Mouse (Mus musculus): Measurements from ENCODE around the gene Rhno1. TPM values are rescaled to one million over a fixed set of nuclear protein-coding genes. Genes with fewer than 3 reads are reported as not detected.

Rhno1 gene
- total and polyA plus RNA-seq, 3 experiments, result 46.8 to 137 (median 88.1) TPM

DNA sequence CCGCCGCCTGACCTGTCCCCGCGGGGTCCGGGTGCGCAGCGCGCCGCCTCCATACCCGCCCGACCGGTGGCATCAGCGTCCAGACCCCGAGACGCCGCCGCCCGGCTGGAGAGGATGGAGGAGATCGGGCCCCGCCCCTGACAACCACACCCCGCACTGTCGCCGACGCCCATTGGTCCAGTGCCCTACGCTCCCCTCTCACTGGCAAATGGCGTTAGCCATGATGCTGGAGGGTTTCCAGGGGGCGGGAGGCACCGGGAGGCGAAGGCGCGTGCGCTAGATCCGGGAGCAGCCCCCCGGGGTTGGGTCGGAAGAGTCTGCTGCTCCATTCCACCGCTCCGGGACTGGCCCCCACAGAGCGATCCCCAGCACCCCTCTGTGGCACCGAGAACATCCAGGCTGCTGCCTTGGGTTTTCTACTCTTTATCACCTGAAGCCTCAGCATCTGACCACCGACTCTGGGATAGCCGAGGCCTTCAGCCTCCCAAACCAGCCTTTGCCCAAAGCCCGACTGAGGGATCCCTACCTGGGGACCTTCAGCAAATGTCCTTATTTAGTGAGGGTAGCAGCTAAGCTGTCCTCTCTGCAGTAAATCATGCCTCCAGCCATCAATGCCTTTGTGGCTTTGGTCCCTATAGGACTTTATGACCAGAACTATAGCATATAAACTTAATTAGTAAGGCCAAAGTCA, 6.8 kb downstream of the Rhno1 start, which contains the start of gene Tulp3 (continued):
- TF ChIP-seq ZKSCAN1 (IDR thresholded peaks at IDR 0.05; ENCODE audit: low read depth, low read length) (no peak), GABPA (IDR thresholded peaks at IDR 0.05; ENCODE audit: low read depth, low read length) (no peak), SIN3A (IDR thresholded peaks at IDR 0.05; ENCODE audit: low read length) (peak; percentile 56; the same call in 1 of the 2 replicates), TCF12 (IDR thresholded peaks at IDR 0.05; ENCODE audit: low read depth, low read length) (peak; percentile 26; the same call in 1 of the 2 replicates), ZNF384 (IDR thresholded peaks at IDR 0.05; ENCODE audit: low read depth, low read length) (no peak), TAL1 (IDR thresholded peaks at IDR 0.05; ENCODE audit: low read length) (no peak), KAT2A (conservative IDR thresholded peaks at IDR 0.05; ENCODE audit: low read depth, low read length) (no peak; the same call in 1 of the 2 replicates), MXI1 (IDR thresholded peaks at IDR 0.05; ENCODE audit: low read depth, low read length) (peak; percentile 72; the same call in 1 of the 2 replicates), POLR2AphosphoS5 (IDR thresholded peaks at IDR 0.05; ENCODE audit: borderline replicate concordance, low read depth, low read length) (no peak), RAD21 (IDR thresholded peaks at IDR 0.05; ENCODE audit: low read depth, low read length) (no peak), UBTF (IDR thresholded peaks at IDR 0.05; ENCODE audit: borderline replicate concordance, insufficient read depth, low read depth, low read length) (no peak), JUND (IDR thresholded peaks at IDR 0.05; ENCODE audit: low read depth, low read length) (no peak), BHLHE40 (IDR thresholded peaks at IDR 0.05; ENCODE audit: borderline replicate concordance, low read depth, low read length) (no peak)

DNA sequence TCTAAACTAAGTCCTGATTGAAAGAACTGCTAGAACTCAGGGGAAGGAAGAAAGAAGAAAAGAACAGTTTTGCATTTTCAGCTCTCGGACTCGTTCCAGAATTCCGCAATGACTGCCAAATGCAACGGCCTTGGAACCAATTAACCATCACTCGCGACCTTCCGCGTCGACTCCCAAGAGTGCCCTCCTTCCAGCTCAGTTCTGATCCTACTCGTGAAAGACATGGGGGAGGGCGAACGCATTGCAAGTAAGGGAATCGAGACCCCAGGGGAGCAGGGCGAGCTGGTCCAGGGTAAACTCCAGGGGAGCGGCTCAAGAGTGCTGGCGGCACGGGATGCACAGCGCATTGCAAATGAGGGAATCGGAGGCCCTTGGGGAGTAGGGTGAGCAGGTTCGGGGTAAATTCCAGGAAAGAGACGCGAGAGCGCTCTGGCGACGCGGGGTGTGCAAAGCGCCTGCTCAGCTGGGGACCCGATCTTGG, 7.5 kb downstream of the Rhno1 start:
- Histone ChIP-seq H3K9ac (ENCODE audit: control insufficient read depth, low read depth, low read length, poor library complexity, severe bottlenecking) (peak overlapping the region; percentile 79), H3K27me3 (ENCODE audit: control insufficient read depth in 1 of 2, insufficient read depth in 2 of 2, low read length in 2 of 2) (no peaks in the 10 kb centered on the region), H3K4me3 (ENCODE audit: control insufficient read depth in 1 of 2, insufficient read depth in 1 of 2, low read depth in 2 of 2, low read length in 2 of 2) (peak overlapping the region; percentile 68 to 88), H3K9me3 (replicated peaks; ENCODE audit: insufficient read depth, low read length) (no peaks in the 10 kb centered on the region), H3K27ac (ENCODE audit: control insufficient read depth, low read depth, low read length) (no peak overlapping the region), H3K36me3 (ENCODE audit: control insufficient read depth in 1 of 2, insufficient read depth in 2 of 2, low read length in 2 of 2) (peaks cover 0 to 8% of the 10 kb centered on the region in 2 experiments; a peak in 3 of 4 replicates), H3K79me2 (ENCODE audit: control insufficient read depth, insufficient read depth, low read length, poor library complexity) (peaks cover 10% of the 10 kb centered on the region), H3K4me1 (ENCODE audit: control insufficient read depth in 1 of 2, insufficient read depth in 2 of 2, low read length in 2 of 2) (peaks cover 0 to 5% of the 10 kb centered on the region in 2 experiments; a peak in 2 of 4 replicates)
- DNase-seq (ENCODE audit: low read depth, low spot score), result no peak
- TF ChIP-seq CHD1 (IDR thresholded peaks at IDR 0.05; ENCODE audit: low read depth, low read length), result no peak
- TF ChIP-seq MYC (IDR thresholded peaks at IDR 0.05; ENCODE audit: low read depth, low read length), result no peak
- TF ChIP-seq BHLHE40 (IDR thresholded peaks at IDR 0.05; ENCODE audit: borderline replicate concordance, low read depth, low read length), result no peak
- TF ChIP-seq ZNF384 (IDR thresholded peaks at IDR 0.05; ENCODE audit: low read depth, low read length), result no peak
- TF ChIP-seq SMC3 (IDR thresholded peaks at IDR 0.05; ENCODE audit: low read depth, low read length), result no peak
- TF ChIP-seq POLR2AphosphoS5 (IDR thresholded peaks at IDR 0.05; ENCODE audit: borderline replicate concordance, low read depth, low read length), result no peak
- TF ChIP-seq SIN3A (IDR thresholded peaks at IDR 0.05; ENCODE audit: low read length), result no peak
- TF ChIP-seq MAX (IDR thresholded peaks at IDR 0.05; ENCODE audit: low read length), result no peak
- no peak for TF ChIP-seq NRF1 (IDR thresholded peaks at IDR 0.05; ENCODE audit: insufficient read depth, low read depth, low read length, poor library complexity, severe bottlenecking)
- no peak for TF ChIP-seq NELFE (IDR thresholded peaks at IDR 0.05; ENCODE audit: low read depth, low read length)
- no peak for TF ChIP-seq MXI1 (IDR thresholded peaks at IDR 0.05; ENCODE audit: low read depth, low read length)
- no peak for TF ChIP-seq JUND (IDR thresholded peaks at IDR 0.05; ENCODE audit: low read depth, low read length)
- no peak for TF ChIP-seq CHD2 (IDR thresholded peaks at IDR 0.05; ENCODE audit: low read length)
- TF ChIP-seq E2F4 (IDR thresholded peaks at IDR 0.05; ENCODE audit: borderline replicate concordance, low read depth, low read length), result no peak
- TF ChIP-seq MYB (IDR thresholded peaks at IDR 0.05; ENCODE audit: low read depth, low read length), result no peak
- TF ChIP-seq EP300 (IDR thresholded peaks at IDR 0.05; ENCODE audit: low read depth in 1 of 2, low read length in 2 of 2), result no peak
- no peak for TF ChIP-seq CTCF (IDR thresholded peaks at IDR 0.05 in 2 of 3, conservative IDR thresholded peaks at IDR 0.05 in 1 of 3; ENCODE audit: control insufficient read depth in 1 of 3, insufficient read depth in 1 of 3, low read depth in 2 of 3, low read length in 3 of 3, poor library complexity in 1 of 3, severe bottlenecking in 1 of 3)

Measured in MEL (cell line).